Mouse (Mus musculus): ENCODE results near the gene Hsd11b1. TPM values are rescaled to one million over a fixed set of nuclear protein-coding genes. Genes with fewer than 3 reads are reported as not detected.

Hsd11b1 gene
- polyA plus RNA-seq, 1 experiment from 2014 or later, result 1.6 TPM

- H3K9me3 ChIP-seq (ENCODE audit: control insufficient read depth, low read length), result no peaks in the 10 kb centered on the region
- ATAC-seq (ENCODE audit: insufficient number of reproducible peaks, insufficient read depth, low FRiP score, low read depth), result no peak; the same call in 1 of the 2 replicates
- H3K4me3 ChIP-seq (ENCODE audit: control insufficient read depth in 1 of 2, insufficient read depth in 1 of 2, low read depth in 1 of 2, low read length in 2 of 2), result no peak overlapping the region
- WGBS, result 64% methylated on average over 8 of the region's 8 CpGs
- no peak overlapping the region for H3K27ac ChIP-seq (replicated peaks in 1 of 2; ENCODE audit: control insufficient read depth in 1 of 2, insufficient read depth in 1 of 2, low read depth in 2 of 2, low read length in 2 of 2)
- H3K27me3 ChIP-seq (ENCODE audit: control insufficient read depth, insufficient read depth, low read length), result no peaks in the 10 kb centered on the region
- H3K36me3 ChIP-seq (ENCODE audit: control insufficient read depth, insufficient read depth, low read length), result no peaks in the 10 kb centered on the region
- no peak overlapping the region for H3K4me2 ChIP-seq (ENCODE audit: low read length)
- H3K4me1 ChIP-seq (ENCODE audit: control insufficient read depth in 2 of 2, insufficient read depth in 2 of 2, low read length in 2 of 2), result peaks cover 4% of the 10 kb centered on the region in 2 experiments; a peak in 2 of 4 replicates
- no peak overlapping the region for H3K9ac ChIP-seq (ENCODE audit: low read length)
Observed at GRCm38 (mm10) chr1:193302093-193302405, 38.2 kb upstream of the Hsd11b1 start.

GRCm38 (mm10) chr1:193301216-193302092 lies 37.6 kb upstream of the Hsd11b1 start:
- Histone ChIP-seq H3K4me1 (ENCODE audit: control insufficient read depth in 2 of 2, insufficient read depth in 2 of 2, low read length in 2 of 2) (peaks cover 4% of the 10 kb centered on the region in 2 experiments; a peak in 2 of 4 replicates), H3K27me3 (ENCODE audit: control insufficient read depth, insufficient read depth, low read length) (no peaks in the 10 kb centered on the region), H3K27ac (replicated peaks in 1 of 2; ENCODE audit: control insufficient read depth in 1 of 2, insufficient read depth in 1 of 2, low read depth in 2 of 2, low read length in 2 of 2) (no peak overlapping the region), H3K36me3 (ENCODE audit: control insufficient read depth, insufficient read depth, low read length) (no peaks in the 10 kb centered on the region), H3K9ac (ENCODE audit: low read length) (no peak overlapping the region), H3K4me2 (ENCODE audit: low read length) (no peak overlapping the region), H3K4me3 (ENCODE audit: control insufficient read depth in 1 of 2, insufficient read depth in 1 of 2, low read depth in 1 of 2, low read length in 2 of 2) (no peak overlapping the region), H3K9me3 (ENCODE audit: control insufficient read depth, low read length) (no peaks in the 10 kb centered on the region)
- ATAC-seq (ENCODE audit: insufficient number of reproducible peaks, insufficient read depth, low FRiP score, low read depth), result no peak
- 52% methylated on average over 6 of the region's 6 CpGs for WGBS

GRCm38 (mm10) chr1:193299995-193300394 lies 36.1 kb upstream of the Hsd11b1 start:
- no peak overlapping the region for H3K27ac ChIP-seq (replicated peaks in 1 of 2; ENCODE audit: control insufficient read depth in 1 of 2, insufficient read depth in 1 of 2, low read depth in 2 of 2, low read length in 2 of 2)
- 75% methylated on average over 1 of the region's 1 CpGs for WGBS
- H3K4me2 ChIP-seq (ENCODE audit: low read length), result no peak overlapping the region
- H3K4me1 ChIP-seq (ENCODE audit: control insufficient read depth in 2 of 2, insufficient read depth in 2 of 2, low read length in 2 of 2), result peaks cover 4% of the 10 kb centered on the region in 2 experiments; a peak in 2 of 4 replicates
- no peaks in the 10 kb centered on the region for H3K36me3 ChIP-seq (ENCODE audit: control insufficient read depth, insufficient read depth, low read length)
- no peak overlapping the region for H3K9ac ChIP-seq (ENCODE audit: low read length)
- H3K4me3 ChIP-seq (ENCODE audit: control insufficient read depth in 1 of 2, insufficient read depth in 1 of 2, low read depth in 1 of 2, low read length in 2 of 2), result no peak overlapping the region
- no peak for ATAC-seq (ENCODE audit: insufficient number of reproducible peaks, insufficient read depth, low FRiP score, low read depth)
- no peaks in the 10 kb centered on the region for H3K27me3 ChIP-seq (ENCODE audit: control insufficient read depth, insufficient read depth, low read length)
- no peaks in the 10 kb centered on the region for H3K9me3 ChIP-seq (ENCODE audit: control insufficient read depth, low read length)

- Histone ChIP-seq H3K27ac (replicated peaks in 1 of 2; ENCODE audit: control insufficient read depth in 1 of 2, insufficient read depth in 1 of 2, low read depth in 2 of 2, low read length in 2 of 2) (no peak overlapping the region), H3K4me1 (ENCODE audit: control insufficient read depth in 2 of 2, insufficient read depth in 2 of 2, low read length in 2 of 2) (peaks cover 4% of the 10 kb centered on the region in 2 experiments; a peak in 2 of 4 replicates), H3K4me2 (ENCODE audit: low read length) (no peak overlapping the region), H3K4me3 (ENCODE audit: control insufficient read depth in 1 of 2, insufficient read depth in 1 of 2, low read depth in 1 of 2, low read length in 2 of 2) (no peak overlapping the region), H3K9me3 (ENCODE audit: control insufficient read depth, low read length) (no peaks in the 10 kb centered on the region), H3K36me3 (ENCODE audit: control insufficient read depth, insufficient read depth, low read length) (no peaks in the 10 kb centered on the region), H3K9ac (ENCODE audit: low read length) (no peak overlapping the region), H3K27me3 (ENCODE audit: control insufficient read depth, insufficient read depth, low read length) (no peaks in the 10 kb centered on the region)
- WGBS, result 79% methylated on average over 3 of the region's 3 CpGs
- no peak for ATAC-seq (ENCODE audit: insufficient number of reproducible peaks, insufficient read depth, low FRiP score, low read depth)
Observed at GRCm38 (mm10) chr1:193298141-193298765, 34.4 kb upstream of the Hsd11b1 start.

GRCm38 (mm10) chr1:193295920-193296319 lies 32.0 kb upstream of the Hsd11b1 start:
- 75% methylated on average over 5 of the region's 5 CpGs for WGBS

GRCm38 (mm10) chr1:193293926-193294325 lies 30.1 kb upstream of the Hsd11b1 start:
- no peaks in the 10 kb centered on the region for H3K9me3 ChIP-seq (ENCODE audit: control insufficient read depth, low read length)
- no peak for ATAC-seq (ENCODE audit: insufficient number of reproducible peaks, insufficient read depth, low FRiP score, low read depth)
- H3K27ac ChIP-seq (replicated peaks in 1 of 2; ENCODE audit: control insufficient read depth in 1 of 2, insufficient read depth in 1 of 2, low read depth in 2 of 2, low read length in 2 of 2), result no peak overlapping the region
- H3K9ac ChIP-seq (ENCODE audit: low read length), result no peak overlapping the region
- no peaks in the 10 kb centered on the region for H3K4me1 ChIP-seq (ENCODE audit: control insufficient read depth in 2 of 2, insufficient read depth in 2 of 2, low read length in 2 of 2)
- H3K36me3 ChIP-seq (ENCODE audit: control insufficient read depth, insufficient read depth, low read length), result no peaks in the 10 kb centered on the region
- H3K4me3 ChIP-seq (ENCODE audit: control insufficient read depth in 1 of 2, insufficient read depth in 1 of 2, low read depth in 1 of 2, low read length in 2 of 2), result no peak overlapping the region
- WGBS, result 62% methylated on average over 3 of the region's 3 CpGs
- no peak overlapping the region for H3K4me2 ChIP-seq (ENCODE audit: low read length)
- no peaks in the 10 kb centered on the region for H3K27me3 ChIP-seq (ENCODE audit: control insufficient read depth, insufficient read depth, low read length)

More at GRCm38 (mm10) chr1:193295920-193296319, 32.0 kb upstream of the Hsd11b1 start:
- Histone ChIP-seq H3K9me3 (ENCODE audit: control insufficient read depth, low read length) (no peaks in the 10 kb centered on the region), H3K4me2 (ENCODE audit: low read length) (no peak overlapping the region), H3K4me1 (ENCODE audit: control insufficient read depth in 2 of 2, insufficient read depth in 2 of 2, low read length in 2 of 2) (no peaks in the 10 kb centered on the region), H3K4me3 (ENCODE audit: control insufficient read depth in 1 of 2, insufficient read depth in 1 of 2, low read depth in 1 of 2, low read length in 2 of 2) (no peak overlapping the region), H3K27ac (replicated peaks in 1 of 2; ENCODE audit: control insufficient read depth in 1 of 2, insufficient read depth in 1 of 2, low read depth in 2 of 2, low read length in 2 of 2) (no peak overlapping the region), H3K9ac (ENCODE audit: low read length) (no peak overlapping the region), H3K27me3 (ENCODE audit: control insufficient read depth, insufficient read depth, low read length) (no peaks in the 10 kb centered on the region), H3K36me3 (ENCODE audit: control insufficient read depth, insufficient read depth, low read length) (no peaks in the 10 kb centered on the region)
- ATAC-seq (ENCODE audit: insufficient number of reproducible peaks, insufficient read depth, low FRiP score, low read depth), result no peak

GRCm38 (mm10) chr1:193293039-193293438 lies 29.2 kb upstream of the Hsd11b1 start:
- Histone ChIP-seq H3K4me1 (ENCODE audit: control insufficient read depth in 2 of 2, insufficient read depth in 2 of 2, low read length in 2 of 2) (no peaks in the 10 kb centered on the region), H3K9ac (ENCODE audit: low read length) (no peak overlapping the region), H3K27ac (replicated peaks in 1 of 2; ENCODE audit: control insufficient read depth in 1 of 2, insufficient read depth in 1 of 2, low read depth in 2 of 2, low read length in 2 of 2) (no peak overlapping the region), H3K9me3 (ENCODE audit: control insufficient read depth, low read length) (no peaks in the 10 kb centered on the region), H3K4me3 (ENCODE audit: control insufficient read depth in 1 of 2, insufficient read depth in 1 of 2, low read depth in 1 of 2, low read length in 2 of 2) (no peak overlapping the region), H3K27me3 (ENCODE audit: control insufficient read depth, insufficient read depth, low read length) (no peaks in the 10 kb centered on the region), H3K4me2 (ENCODE audit: low read length) (no peak overlapping the region), H3K36me3 (ENCODE audit: control insufficient read depth, insufficient read depth, low read length) (no peaks in the 10 kb centered on the region)
- no peak for ATAC-seq (ENCODE audit: insufficient number of reproducible peaks, insufficient read depth, low FRiP score, low read depth)
- WGBS, result 53% methylated on average over 2 of the region's 2 CpGs
